Mouse (Mus musculus) embryonic facial prominence, embryonic 11.5 days (tissue): ENCODE measurements around the gene Fgfr2. TPM values are rescaled to one million over a fixed set of nuclear protein-coding genes. Genes with fewer than 3 reads are reported as not detected.

Experiments
- ATAC-seq: fragments of 200-750 bp; cut with Nextera tagmentation; replicated peaks from 2 replicates; pipeline ENCODE4 v1.8.0; 2017; ENCODE audit warnings: low read depth; ENCODE audit not compliant: insufficient number of reproducible peaks, low FRiP score, low TSS enrichment
- DNase-seq: peaks from one replicate; pipeline ENCODE4 v3.0.0-alpha.2; 2015; ENCODE audit warnings: low spot score
- H3K27ac ChIP-seq: fragments of 300-500 bp; sonication (generic); replicated peaks from 2 replicates; pipeline ENCODE4 v1.5.1; 2014; ENCODE audit warnings: mild to moderate bottlenecking, low read depth, low read length, control low read depth
- H3K27me3 ChIP-seq: fragments of 300-500 bp; sonication (generic); 2 replicates; pipeline ENCODE4 v1.6.1; 2014; ENCODE audit warnings: mild to moderate bottlenecking, low read length, moderate library complexity, mixed read lengths; ENCODE audit not compliant: control insufficient read depth, insufficient read depth
- H3K36me3 ChIP-seq: fragments of 300-500 bp; sonication (generic); replicated peaks from 2 replicates; pipeline ENCODE4 v1.6.1; 2014; ENCODE audit warnings: low read depth, mild to moderate bottlenecking, low read length, moderate library complexity, mixed read lengths; ENCODE audit not compliant: control insufficient read depth, insufficient read depth
- H3K4me1 ChIP-seq: fragments of 300-500 bp; sonication (generic); 2 replicates; pipeline ENCODE4 v1.6.1; 2014; ENCODE audit warnings: low read length, mixed read lengths; ENCODE audit not compliant: control insufficient read depth, insufficient read depth
- H3K4me2 ChIP-seq: fragments of 300-500 bp; sonication (generic); 2 replicates; pipeline ENCODE4 v1.6.1; 2014; ENCODE audit warnings: low read depth, mild to moderate bottlenecking, control low read depth, low read length, moderate library complexity
- H3K4me3 ChIP-seq: fragments of 300-500 bp; sonication (generic); 2 replicates; pipeline ENCODE4 v1.5.1; 2014; ENCODE audit warnings: low read depth, low read length, control low read depth
- H3K9ac ChIP-seq: fragments of 300-500 bp; sonication (generic); replicated peaks from 2 replicates; pipeline ENCODE4 v1.6.1; 2014; ENCODE audit warnings: mild to moderate bottlenecking, control low read depth, low read length
- H3K9me3 ChIP-seq: fragments of 300-500 bp; sonication (generic); replicated peaks from 2 replicates; pipeline ENCODE4 v1.6.1; 2016; ENCODE audit warnings: mild to moderate bottlenecking, low read length, inconsistent platforms, mixed read lengths; ENCODE audit not compliant: control insufficient read depth
- WGBS: fragments of 180-500 bp; shearing (Covaris S2); extraction: QIAGEN DNeasy Blood & Tissue Kit; methylation state at CpG from one replicate; pipeline ENCODE4 v1.1.7; 2014; 5-methylcytosine and 5-hydroxymethylcytosine counted together
- polyA plus RNA-seq: library from polyadenylated mRNA; unstranded; fragments of >200 nt; fragmentation: Nextera tagmentation; extraction: Ambion mirVana; gene quantifications from 2 replicates; pipeline ENCODE4 v1.2.1, GENCODE M21; 2014

Fgfr2 gene
- polyA plus RNA-seq, 1 experiment from 2014 or later = 75.6 TPM

GRCm38 (mm10) chr7:131605481-131605880 is 1517.7 kb downstream of the Fgfr2 start:
- H3K4me1 ChIP-seq = no peaks in the 10 kb centered on the region
- H3K9ac ChIP-seq = no peak overlapping the region
- ATAC-seq (no peak), DNase-seq (no peak)
- H3K4me2 ChIP-seq = no peak overlapping the region
- no peaks in the 10 kb centered on the region for H3K36me3 ChIP-seq
- WGBS = 75% methylated on average over 4 of the region's 4 CpGs
- H3K27ac ChIP-seq = no peak overlapping the region
- no peak overlapping the region for H3K4me3 ChIP-seq
- H3K9me3 ChIP-seq = no peaks in the 10 kb centered on the region
- no peaks in the 10 kb centered on the region for H3K27me3 ChIP-seq

GRCm38 (mm10) chr7:131604946-131605345 is 1518.2 kb downstream of the Fgfr2 start:
- WGBS = 92% methylated on average over 10 of the region's 10 CpGs
- no peak for DNase-seq
- H3K4me3 ChIP-seq = no peak overlapping the region
- H3K9ac ChIP-seq = no peak overlapping the region
- no peak overlapping the region for H3K27ac ChIP-seq
- no peaks in the 10 kb centered on the region for H3K4me1 ChIP-seq
- no peak for ATAC-seq
- H3K36me3 ChIP-seq = no peaks in the 10 kb centered on the region
- H3K27me3 ChIP-seq = no peaks in the 10 kb centered on the region
- no peak overlapping the region for H3K4me2 ChIP-seq
- no peaks in the 10 kb centered on the region for H3K9me3 ChIP-seq

- no peak overlapping the region for H3K9ac ChIP-seq
- no peaks in the 10 kb centered on the region for H3K36me3 ChIP-seq
- DNase-seq = peak; percentile 20
- no peak; the same call in 1 of the 2 replicates for ATAC-seq
- no peak overlapping the region for H3K27ac ChIP-seq
- no peak overlapping the region for H3K4me2 ChIP-seq
- WGBS = 9% methylated on average over 9 of the region's 11 CpGs
- no peaks in the 10 kb centered on the region for H3K27me3 ChIP-seq
- no peaks in the 10 kb centered on the region for H3K9me3 ChIP-seq
- no peak overlapping the region for H3K4me3 ChIP-seq
- no peaks in the 10 kb centered on the region; the same call in 1 of the 2 replicates for H3K4me1 ChIP-seq
Observed at GRCm38 (mm10) chr7:131603186-131603585, 1520.0 kb downstream of the Fgfr2 start.

GRCm38 (mm10) chr7:131602106-131602505 is 1521.0 kb downstream of the Fgfr2 start:
- Histone ChIP-seq H3K27me3 (no peaks in the 10 kb centered on the region), H3K36me3 (no peaks in the 10 kb centered on the region), H3K4me1 (no peaks in the 10 kb centered on the region; the same call in 1 of the 2 replicates), H3K4me3 (no peak overlapping the region), H3K4me2 (no peak overlapping the region), H3K9me3 (no peaks in the 10 kb centered on the region), H3K9ac (no peak overlapping the region), H3K27ac (no peak overlapping the region)
- ATAC-seq (no peak), DNase-seq (no peak)
- WGBS = 71% methylated on average over 7 of the region's 7 CpGs

- Histone ChIP-seq H3K27me3 (no peaks in the 10 kb centered on the region), H3K4me3 (no peak overlapping the region), H3K9me3 (no peaks in the 10 kb centered on the region), H3K27ac (no peak overlapping the region), H3K9ac (peak overlapping the region; percentile 26; the same call in 1 of the 2 replicates), H3K4me1 (no peaks in the 10 kb centered on the region; the same call in 1 of the 2 replicates), H3K4me2 (no peak overlapping the region), H3K36me3 (no peaks in the 10 kb centered on the region)
- no peak for ATAC-seq
- 4% methylated on average over 5 of the region's 5 CpGs for WGBS
- DNase-seq = peak; percentile 81
Observed at GRCm38 (mm10) chr7:131598483-131598824, 1524.7 kb downstream of the Fgfr2 start.

- DNase-seq (peak; percentile 54), ATAC-seq (peak; percentile 79; the same call in 1 of the 2 replicates)
- H3K36me3 ChIP-seq = no peaks in the 10 kb centered on the region
- no peak overlapping the region for H3K27ac ChIP-seq
- WGBS = 11% methylated on average over 12 of the region's 12 CpGs
- H3K9me3 ChIP-seq = no peaks in the 10 kb centered on the region
- H3K9ac ChIP-seq = peak overlapping the region; percentile 26; the same call in 1 of the 2 replicates
- no peak overlapping the region for H3K4me2 ChIP-seq
- no peaks in the 10 kb centered on the region for H3K27me3 ChIP-seq
- H3K4me3 ChIP-seq = no peak overlapping the region
- no peaks in the 10 kb centered on the region; the same call in 1 of the 2 replicates for H3K4me1 ChIP-seq
Observed at GRCm38 (mm10) chr7:131597779-131598482, 1525.2 kb downstream of the Fgfr2 start.

- Histone ChIP-seq H3K9ac (no peak overlapping the region), H3K4me1 (no peaks in the 10 kb centered on the region), H3K27me3 (no peaks in the 10 kb centered on the region), H3K36me3 (no peaks in the 10 kb centered on the region), H3K4me2 (no peak overlapping the region), H3K4me3 (no peak overlapping the region), H3K9me3 (no peaks in the 10 kb centered on the region), H3K27ac (no peak overlapping the region)
- DNase-seq (peak; percentile 2), ATAC-seq (no peak)
- WGBS = 59% methylated on average over 5 of the region's 5 CpGs
Observed at GRCm38 (mm10) chr7:131585551-131585950, 1537.6 kb downstream of the Fgfr2 start.

GRCm38 (mm10) chr7:131582178-131582577 is 1541.0 kb downstream of the Fgfr2 start:
- no peak overlapping the region for H3K4me3 ChIP-seq
- WGBS = 61% methylated on average over 9 of the region's 9 CpGs
- H3K4me2 ChIP-seq = no peak overlapping the region
- ATAC-seq (no peak), DNase-seq (no peak)
- no peaks in the 10 kb centered on the region for H3K36me3 ChIP-seq
- H3K9ac ChIP-seq = no peak overlapping the region
- no peaks in the 10 kb centered on the region for H3K27me3 ChIP-seq
- no peaks in the 10 kb centered on the region for H3K4me1 ChIP-seq
- no peaks in the 10 kb centered on the region for H3K9me3 ChIP-seq
- H3K27ac ChIP-seq = no peak overlapping the region
